Mouse (Mus musculus) neural tube, embryonic 11.5 days (tissue): ENCODE measurements around the gene Slc4a1. TPM values are rescaled to one million over a fixed set of nuclear protein-coding genes. Genes with fewer than 3 reads are reported as not detected.
A peak's percentile ranks its signal among the peaks of the same experiment; 100 is the strongest.

Source experiments
- ATAC-seq: fragments of 200-750 bp; cut with Nextera tagmentation; 2 replicates; pipeline ENCODE4 v1.8.0; 2017; ENCODE audit warnings: moderate number of reproducible peaks, mild to moderate bottlenecking, moderate TSS enrichment, moderate library complexity; ENCODE audit not compliant: insufficient read depth, low FRiP score, low TSS enrichment
- DNase-seq: peaks from one replicate; pipeline ENCODE4 v3.0.0-alpha.2; 2015; ENCODE audit warnings: low spot score
- H3K27ac ChIP-seq: fragments of 300-500 bp; sonication (generic); 2 replicates; pipeline ENCODE4 v1.5.1; 2014; ENCODE audit warnings: low read depth, mild to moderate bottlenecking, low read length
- H3K27me3 ChIP-seq: fragments of 300-500 bp; sonication (generic); 2 replicates; pipeline ENCODE4 v1.6.1; 2014; ENCODE audit warnings: mild to moderate bottlenecking, low read length, mixed read lengths; ENCODE audit not compliant: control insufficient read depth, insufficient read depth
- H3K36me3 ChIP-seq: fragments of 300-500 bp; sonication (generic); 2 replicates; pipeline ENCODE4 v1.6.1; 2014; ENCODE audit warnings: mild to moderate bottlenecking, low read length, moderate library complexity, mixed read lengths; ENCODE audit not compliant: control insufficient read depth, insufficient read depth
- H3K4me1 ChIP-seq: fragments of 300-500 bp; sonication (generic); 2 replicates; pipeline ENCODE4 v1.6.1; 2014; ENCODE audit warnings: low read length, mixed read lengths; ENCODE audit not compliant: control insufficient read depth, insufficient read depth
- H3K4me2 ChIP-seq: fragments of 300-500 bp; sonication (generic); 2 replicates; pipeline ENCODE4 v1.6.1; 2014; ENCODE audit warnings: low read depth, mild to moderate bottlenecking, moderate library complexity
- H3K4me3 ChIP-seq: fragments of 300-500 bp; sonication (generic); 2 replicates; pipeline ENCODE4 v1.5.1; 2014; ENCODE audit warnings: low read depth, low read length
- H3K9ac ChIP-seq: fragments of 300-500 bp; sonication (generic); 2 replicates; pipeline ENCODE4 v1.6.1; 2014; ENCODE audit warnings: mild to moderate bottlenecking, low read length
- H3K9me3 ChIP-seq: fragments of 300-500 bp; sonication (generic); 2 replicates; pipeline ENCODE4 v1.6.1; 2016; ENCODE audit warnings: low read length; ENCODE audit not compliant: control insufficient read depth
- WGBS: fragments of 180-500 bp; shearing (Covaris S2); extraction: QIAGEN DNeasy Blood & Tissue Kit; methylation state at CpG from one replicate; pipeline ENCODE4 v1.1.7; 2014; 5-methylcytosine and 5-hydroxymethylcytosine counted together
- polyA plus RNA-seq: library from polyadenylated mRNA; unstranded; fragments of >200 nt; fragmentation: Nextera tagmentation; extraction: Ambion mirVana; gene quantifications from 2 replicates; pipeline ENCODE4 v1.2.1, GENCODE M21; 2014

The Slc4a1 gene
- polyA plus RNA-seq, 1 experiment from 2014 or later, result 28.4 TPM

GRCm38 (mm10) chr11:102320686-102321005, 45.4 kb downstream of the Slc4a1 start:
- DNase-seq (no peak), ATAC-seq (no peak)
- H3K27ac ChIP-seq, result peak overlapping the region; percentile 99
- H3K4me2 ChIP-seq, result peak overlapping the region; percentile 80
- H3K27me3 ChIP-seq, result no peaks in the 10 kb centered on the region; the same call in 1 of the 2 replicates
- no peaks in the 10 kb centered on the region for H3K36me3 ChIP-seq
- 18% methylated on average over 10 of the region's 10 CpGs for WGBS
- peak overlapping the region; percentile 100 for H3K4me3 ChIP-seq
- peak overlapping the region; percentile 100 for H3K9ac ChIP-seq
- no peaks in the 10 kb centered on the region for H3K9me3 ChIP-seq
- H3K4me1 ChIP-seq, result peaks cover 14% of the 10 kb centered on the region

DNA sequence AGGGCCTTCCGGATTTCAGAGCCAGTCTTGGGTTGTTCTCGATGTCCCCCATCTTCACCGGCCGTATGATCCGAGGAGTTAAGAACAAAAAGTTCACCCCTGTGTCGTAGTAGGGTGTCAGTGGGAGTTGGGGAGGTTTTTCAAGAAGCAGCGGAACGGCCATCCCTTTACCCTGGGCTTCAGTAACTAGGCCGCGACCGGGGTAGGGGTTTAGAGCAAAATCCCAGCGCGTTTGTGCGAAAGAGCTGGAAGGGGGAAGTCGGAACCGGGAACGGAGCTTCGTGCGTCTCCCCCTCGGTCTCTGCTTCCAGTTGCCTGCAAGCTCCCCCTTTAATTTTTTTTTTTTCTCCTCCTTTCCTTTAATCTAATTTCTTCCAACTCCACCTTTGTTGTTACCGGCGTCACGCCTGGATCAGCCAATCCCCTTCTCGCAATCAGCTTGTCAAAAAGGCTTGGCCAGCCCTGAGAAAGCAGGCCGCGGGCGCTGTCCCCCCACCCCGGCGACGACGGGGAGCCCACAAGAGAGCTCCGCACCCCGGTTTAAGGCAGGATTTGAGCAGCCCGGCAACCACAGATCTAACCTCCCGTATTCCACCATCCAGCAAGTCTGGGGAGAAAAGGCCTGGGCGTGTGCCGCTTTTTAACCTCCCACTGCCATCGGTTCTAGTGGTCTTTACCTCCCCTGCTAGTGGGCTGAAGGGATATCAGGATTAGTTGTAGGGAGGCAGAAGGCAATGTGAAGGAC, 45.9 kb downstream of the Slc4a1 start:
- no peak for ATAC-seq
- H3K27ac ChIP-seq, result peak overlapping the region; percentile 99

GRCm38 (mm10) chr11:102319410-102319792, 46.6 kb downstream of the Slc4a1 start, which contains the start of gene Ubtf:
Gene Ubtf (minus strand): TSS chr11:102319742.
- ATAC-seq, result peak; percentile 3; the same call in 1 of the 2 replicates
- WGBS, result under 1% methylated on average over 25 of the region's 25 CpGs

More for the DNA sequence above, 45.9 kb downstream of the Slc4a1 start:
- Histone ChIP-seq H3K4me2 (peak overlapping the region; percentile 80), H3K4me3 (peak overlapping the region; percentile 100), H3K9ac (peak overlapping the region; percentile 100), H3K4me1 (peaks cover 18% of the 10 kb centered on the region), H3K36me3 (no peaks in the 10 kb centered on the region), H3K27me3 (no peaks in the 10 kb centered on the region; the same call in 1 of the 2 replicates), H3K9me3 (no peaks in the 10 kb centered on the region)
- WGBS, result under 1% methylated on average over 38 of the region's 38 CpGs
- peak; percentile 78 for DNase-seq

DNA sequence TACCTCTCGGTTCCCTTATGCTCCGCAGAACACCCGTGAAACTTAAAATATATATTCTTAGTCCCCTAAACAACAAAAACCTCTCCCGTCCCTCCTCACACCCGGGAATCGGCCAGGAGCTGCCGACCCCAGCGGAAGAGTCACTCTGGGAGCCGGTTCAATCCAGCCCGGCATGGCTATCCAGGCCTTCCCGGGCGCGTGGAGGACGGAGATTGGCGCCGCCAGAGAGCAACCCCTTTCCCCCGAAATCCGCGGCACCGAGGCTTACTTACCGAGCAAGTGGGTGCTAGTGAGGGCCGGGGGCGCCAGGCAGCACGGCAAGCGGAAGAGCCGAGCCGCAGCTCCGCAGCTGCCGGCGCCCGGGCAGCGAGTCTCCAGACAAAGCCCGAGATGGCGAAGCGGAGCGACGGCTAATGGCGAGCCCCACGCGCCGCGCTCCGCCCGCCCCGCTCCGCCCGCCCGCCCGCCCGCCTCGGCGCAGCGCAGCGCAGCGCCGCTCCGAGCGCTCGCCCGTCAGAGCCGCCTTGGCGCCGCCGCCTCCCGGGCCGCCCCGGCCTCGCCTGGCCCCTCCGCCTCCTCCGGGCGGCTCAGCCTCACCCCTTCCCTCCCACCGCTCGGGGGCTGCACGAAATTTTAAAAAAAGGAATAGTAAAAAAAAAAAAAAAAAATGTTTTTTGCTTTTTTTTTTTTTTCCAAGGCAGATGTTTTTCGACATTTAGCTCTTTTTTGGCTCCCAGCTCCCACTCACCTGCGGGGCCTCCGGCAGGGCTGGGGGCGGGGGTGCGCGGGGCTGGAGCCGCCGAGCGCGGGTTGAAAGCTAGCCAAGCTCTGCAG, 47.2 kb downstream of the Slc4a1 start:
- Histone ChIP-seq H3K4me3 (peak overlapping the region; percentile 100), H3K27me3 (no peaks in the 10 kb centered on the region; the same call in 1 of the 2 replicates), H3K27ac (peak overlapping the region; percentile 99), H3K4me2 (peak overlapping the region; percentile 80), H3K9me3 (no peaks in the 10 kb centered on the region), H3K36me3 (no peaks in the 10 kb centered on the region; the same call in 1 of the 2 replicates), H3K4me1 (peaks cover 18% of the 10 kb centered on the region), H3K9ac (peak overlapping the region; percentile 100)
- DNase-seq, result peak; percentile 66
- no peak for ATAC-seq
- 0% methylated on average over 65 of the region's 84 CpGs for WGBS

More at GRCm38 (mm10) chr11:102319410-102319792, 46.6 kb downstream of the Slc4a1 start, which contains the start of gene Ubtf:
- peaks cover 18% of the 10 kb centered on the region for H3K4me1 ChIP-seq
- no peaks in the 10 kb centered on the region; the same call in 1 of the 2 replicates for H3K36me3 ChIP-seq
- peak within 1 kb of the TSS; percentile 100 for H3K4me3 ChIP-seq
- peak within 1 kb of the TSS; percentile 99 for H3K27ac ChIP-seq
- peak within 1 kb of the TSS; percentile 100 for H3K9ac ChIP-seq
- no peaks in the 10 kb centered on the region; the same call in 1 of the 2 replicates for H3K27me3 ChIP-seq
- no peaks in the 10 kb centered on the region for H3K9me3 ChIP-seq
- H3K4me2 ChIP-seq, result peak within 1 kb of the TSS; percentile 80
- peak; percentile 83 for DNase-seq

DNA sequence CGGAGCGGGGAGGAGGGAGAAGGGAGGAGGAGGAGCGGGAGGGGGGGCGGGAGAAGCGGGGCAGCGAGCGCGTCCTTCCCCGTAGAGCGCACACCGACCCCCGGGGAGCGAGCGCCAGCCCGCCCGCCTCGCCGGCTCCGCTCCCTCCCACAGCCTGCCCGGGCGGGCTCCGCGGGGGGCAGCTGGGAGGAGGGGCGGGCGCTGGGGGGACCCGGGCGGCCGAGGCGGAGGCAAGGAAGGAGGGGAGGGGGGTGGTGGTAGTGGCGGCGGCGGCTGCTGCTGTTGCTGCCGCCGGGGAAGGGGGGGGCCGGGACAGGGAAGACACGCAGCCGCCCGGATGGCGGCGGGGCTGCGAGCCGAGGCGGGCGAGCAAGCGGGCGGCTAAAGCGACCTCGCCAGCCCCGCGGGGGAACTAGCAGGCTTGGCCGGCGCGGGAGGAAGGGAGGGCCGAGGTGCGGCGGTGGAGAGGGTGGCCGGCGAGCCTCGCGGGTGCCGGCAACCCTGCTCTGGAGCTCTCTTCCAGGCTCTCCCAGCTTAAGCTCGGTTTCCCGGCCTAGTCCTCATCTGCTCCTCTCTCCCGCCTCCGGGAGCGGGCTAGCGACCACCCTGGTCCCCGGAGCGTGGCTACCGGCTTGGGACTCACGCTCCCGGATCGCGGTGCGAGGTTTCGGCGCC, 48.0 kb downstream of the Slc4a1 start:
- Histone ChIP-seq H3K4me2 (peak overlapping the region; percentile 80), H3K9ac (peak overlapping the region; percentile 100), H3K27me3 (no peaks in the 10 kb centered on the region; the same call in 1 of the 2 replicates), H3K4me3 (peak overlapping the region; percentile 100), H3K4me1 (peaks cover 18% of the 10 kb centered on the region), H3K9me3 (no peaks in the 10 kb centered on the region), H3K36me3 (peaks cover 5% of the 10 kb centered on the region), H3K27ac (peak overlapping the region; percentile 99)
- DNase-seq, result peak; percentile 84
- ATAC-seq, result peak; percentile 42
- WGBS, result 0% methylated on average over 22 of the region's 77 CpGs

GRCm38 (mm10) chr11:102317298-102317900, 48.6 kb downstream of the Slc4a1 start:
- Histone ChIP-seq H3K36me3 (peaks cover 5% of the 10 kb centered on the region), H3K4me2 (peak overlapping the region; percentile 80), H3K27me3 (no peaks in the 10 kb centered on the region; the same call in 1 of the 2 replicates), H3K9ac (peak overlapping the region; percentile 100), H3K4me3 (peak overlapping the region; percentile 100), H3K9me3 (no peaks in the 10 kb centered on the region), H3K27ac (peak overlapping the region; percentile 99), H3K4me1 (peaks cover 18% of the 10 kb centered on the region)
- ATAC-seq, result peak; percentile 28; the same call in 1 of the 2 replicates
- peak; percentile 79 for DNase-seq
- WGBS, result under 1% methylated on average over 67 of the region's 87 CpGs

DNA sequence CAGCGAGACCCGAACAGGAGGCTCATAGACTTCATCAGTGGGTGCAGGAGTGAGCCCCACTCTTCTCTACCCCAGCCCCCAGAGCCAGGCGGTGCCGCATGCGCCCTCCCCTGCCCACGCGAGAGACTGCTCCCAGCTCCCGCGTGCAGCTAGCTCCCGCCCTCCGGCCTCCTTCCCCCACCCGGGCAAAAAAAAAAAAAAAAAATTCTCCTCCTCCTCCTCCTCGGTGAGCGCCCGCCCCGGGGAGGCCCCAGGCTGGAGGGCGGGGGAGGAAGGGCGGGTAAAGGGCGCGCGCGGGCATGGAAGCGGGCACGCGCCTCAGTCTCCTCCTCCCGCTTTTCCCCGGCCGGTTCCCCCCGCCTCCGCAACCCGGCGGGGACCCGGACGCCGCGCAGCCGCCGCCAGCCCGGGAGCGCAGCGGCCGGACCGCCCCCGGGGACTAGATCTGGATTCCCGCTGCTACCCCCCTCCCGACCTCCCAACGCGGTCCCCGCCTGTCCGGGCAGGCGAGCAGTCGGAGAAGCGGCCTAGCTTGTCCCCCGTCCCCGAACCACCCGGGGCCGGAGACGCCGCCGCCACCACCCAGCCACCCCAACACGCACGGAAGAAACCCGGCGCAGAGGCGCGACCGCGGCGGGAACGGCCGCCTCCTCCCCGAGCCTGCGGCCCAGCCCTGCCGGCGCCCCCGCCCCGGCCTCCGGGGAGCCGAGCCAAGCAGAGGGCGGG, 49.3 kb downstream of the Slc4a1 start:
- Histone ChIP-seq H3K4me2 (peak overlapping the region; percentile 80), H3K36me3 (peaks cover 5% of the 10 kb centered on the region), H3K27ac (peak overlapping the region; percentile 99), H3K9me3 (no peaks in the 10 kb centered on the region), H3K4me3 (peak overlapping the region; percentile 100), H3K9ac (peak overlapping the region; percentile 100), H3K4me1 (peaks cover 18% of the 10 kb centered on the region), H3K27me3 (no peaks in the 10 kb centered on the region; the same call in 1 of the 2 replicates)
- DNase-seq (peak; percentile 89), ATAC-seq (peak; percentile 40; the same call in 1 of the 2 replicates)
- WGBS, result under 1% methylated on average over 50 of the region's 80 CpGs
